Mouse (Mus musculus) neutrophil, adult 59 days (primary cell): ENCODE results near the gene Clec4e. TPM values are rescaled to one million over a fixed set of nuclear protein-coding genes. Genes with fewer than 3 reads are reported as not detected.

Experiments
- total RNA-seq, 2 experiments: library from RNA; stranded (reverse); gene quantifications; 1 replicate in 1 of 2; 2 replicates in 1 of 2; pipeline ENCODE4 v1.2.4; 2023

Clec4e gene
- total RNA-seq: 100 to 1,000 TPM; 198 to 237 TPM

DNA sequence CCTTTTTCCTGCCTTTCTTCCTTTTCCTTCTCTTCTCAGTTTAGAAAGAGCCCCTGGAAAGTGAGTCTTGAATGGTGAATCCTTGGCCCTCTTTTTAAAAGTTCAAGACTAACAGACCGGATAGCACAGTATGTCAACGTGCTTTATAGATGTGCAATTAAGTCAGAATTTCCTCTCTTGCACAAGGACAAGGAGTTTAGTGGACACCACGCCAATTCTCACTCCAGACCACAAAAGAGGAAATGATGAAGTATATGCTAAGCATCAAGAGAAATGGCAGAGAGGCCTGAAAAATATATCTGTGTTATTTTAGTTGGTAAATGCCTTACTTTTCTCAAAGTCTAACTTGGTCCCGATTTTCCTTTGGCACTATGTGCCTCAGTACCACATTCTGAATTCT is at the start of gene Clec4e:
Clec4e (minus strand) TSS at position 118 of the 400 bp plus-strand sequence.

DNA sequence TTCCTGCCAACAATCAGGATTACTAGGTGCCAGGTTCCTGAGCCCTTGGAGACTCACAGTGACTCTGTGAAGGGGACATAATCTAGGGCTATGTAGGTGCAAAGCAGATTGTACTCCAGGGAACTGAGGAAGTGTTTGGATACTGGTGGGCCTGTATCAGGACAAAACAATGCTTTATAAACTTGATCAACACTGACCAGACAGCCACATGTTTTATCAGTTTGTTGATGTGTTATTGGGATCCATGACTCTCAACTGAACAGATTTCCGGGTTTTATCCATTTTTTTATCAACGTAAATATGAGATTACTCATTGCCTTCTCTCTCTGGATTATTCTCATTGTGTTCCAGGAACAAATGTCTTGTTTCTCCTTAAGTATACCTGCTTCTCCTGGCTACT is 18.4 kb upstream of the Clec4e start, which contains the start of gene Vmn2r19:
Vmn2r19 (plus strand) TSS at position 301 of the 400 bp plus-strand sequence.

DNA sequence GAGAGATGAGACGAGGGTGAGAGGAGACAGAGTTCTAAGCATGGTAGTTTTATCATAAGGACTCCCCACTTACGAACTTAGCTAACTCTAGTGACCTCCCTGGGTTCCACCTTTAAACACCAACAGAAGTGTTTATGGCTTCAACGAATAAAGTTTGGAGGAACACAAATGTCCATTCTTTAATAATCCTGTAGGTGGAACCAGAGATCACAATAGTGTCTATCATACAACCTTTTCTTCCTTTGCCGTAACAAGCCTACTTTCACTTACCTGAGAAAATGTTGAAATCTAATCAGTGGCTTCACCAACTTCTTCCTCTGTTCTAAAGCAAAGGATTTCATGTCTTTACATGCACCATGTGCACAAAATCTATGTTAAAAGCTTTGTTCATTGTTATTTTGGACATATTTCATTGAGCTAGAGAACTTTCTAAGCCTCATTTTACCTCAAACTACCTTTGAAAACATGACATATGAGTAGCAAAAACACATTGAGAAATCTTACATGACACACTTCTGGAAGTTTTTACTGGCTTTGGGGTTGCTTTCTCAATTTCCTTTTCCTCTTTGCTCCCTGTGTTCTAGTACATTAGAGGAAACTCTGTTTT is 28.0 kb downstream of the Clec4e start, which contains the start of gene Clec4d:
Clec4d (plus strand) TSS at position 557 of the 607 bp plus-strand sequence.

Other genes starting within 250 kb of the Clec4e start
- gene Clec4b1, start 239.9 kb downstream of the Clec4e start, total RNA-seq: 1 to 10 TPM; 3.0 to 7.4 TPM
- gene Clec4a2, start 183.4 kb downstream of the Clec4e start, total RNA-seq: 100 to 1,000 TPM; 214 to 245 TPM
- gene Clec4b2, start 117.0 kb downstream of the Clec4e start, total RNA-seq: 10 to 100 TPM in 1 of 2 experiments, 1 to 10 TPM in 1; 9.6 to 11.9 TPM
- 1 to 10 TPM; 2.8 to 3.2 TPM for gene Clec4n, start 60.0 kb downstream of the Clec4e start, total RNA-seq
- gene Clec4d, start 27.8 kb downstream of the Clec4e start, total RNA-seq: 100 to 1,000 TPM; 127 to 139 TPM
- not detected for gene Vmn2r19, start 18.5 kb upstream of the Clec4e start, total RNA-seq
- not detected for gene Vmn2r20, start 128.2 kb upstream of the Clec4e start, total RNA-seq
- gene Vmn2r21, start 243.5 kb upstream of the Clec4e start, total RNA-seq: not detected